Mouse (Mus musculus) gastrocnemius, postnatal 36 days (tissue): ENCODE measurements at regions not wholly inside any gene's neighbourhood (a gene's known extent, or its start where the extent isn't known, plus 50 kb on each side); places are given as distances from the start of the nearest gene placed in this dataset.

Source experiments
- DNase-seq, 2 experiments: peaks; one replicate each; pipeline ENCODE4 v3.0.0; 2022
- intact Hi-C: fragments of 180-260 bp; cut with DNase I; formaldehyde crosslinking; loops from one replicate; pipeline ENCODE4 v1.15.1; 2025

GRCm38 (mm10) chr11:24371963-24372362 is 294.1 kb downstream of the Bcl11a start:
- intact Hi-C loops: no loop called here
- DNase-seq: no peak

GRCm38 (mm10) chr11:24372616-24373015 is 294.8 kb downstream of the Bcl11a start:
- intact Hi-C loops: no loop called here
- DNase-seq: no peak

GRCm38 (mm10) chr11:24373301-24373700 is 295.4 kb downstream of the Bcl11a start:
- no peak for DNase-seq
- intact Hi-C loops: no loop called here

- no peak for DNase-seq
- intact Hi-C loops: no loop called here
Measured at GRCm38 (mm10) chr11:24377530-24377929, 299.7 kb downstream of the Bcl11a start.

- DNase-seq: no peak
- intact Hi-C loops: no loop called here
Measured at GRCm38 (mm10) chr11:24390578-24390977, 312.7 kb downstream of the Bcl11a start.

GRCm38 (mm10) chr11:24391385-24391784 is 313.5 kb downstream of the Bcl11a start:
- no peak for DNase-seq
- intact Hi-C loops: no loop called here

GRCm38 (mm10) chr11:24395478-24395877 is 317.6 kb downstream of the Bcl11a start:
- intact Hi-C loops: no loop called here
- DNase-seq: no peak

GRCm38 (mm10) chr11:24396911-24397310 is 319.1 kb downstream of the Bcl11a start:
- DNase-seq: no peak
- intact Hi-C loops: no loop called here

- no peak for DNase-seq
- intact Hi-C loops: no loop called here
Measured at GRCm38 (mm10) chr11:24397710-24398109, 319.9 kb downstream of the Bcl11a start.

GRCm38 (mm10) chr11:24401151-24401550 is 323.3 kb downstream of the Bcl11a start:
- intact Hi-C loops: no loop called here
- DNase-seq: no peak

- intact Hi-C loops: no loop called here
- DNase-seq: no peak
Measured at GRCm38 (mm10) chr11:24402127-24402526, 324.3 kb downstream of the Bcl11a start.

- DNase-seq: no peak
- intact Hi-C loops: loop anchor here (10.0 kb wide), 1 partner anchor 890 kb away; no protein-coding TSS in a partner anchor
Measured at GRCm38 (mm10) chr11:24414804-24415203, 336.9 kb downstream of the Bcl11a start.

GRCm38 (mm10) chr11:24422066-24422775 is 344.4 kb downstream of the Bcl11a start:
- intact Hi-C loops: no loop called here
- DNase-seq: no peak

- intact Hi-C loops: no loop called here
- no peak for DNase-seq
Measured at GRCm38 (mm10) chr11:24423278-24423677, 345.4 kb downstream of the Bcl11a start.

- DNase-seq: no peak
- intact Hi-C loops: no loop called here
Measured at GRCm38 (mm10) chr11:24426995-24427883, 349.4 kb downstream of the Bcl11a start.

GRCm38 (mm10) chr11:24448608-24449007 is 370.8 kb downstream of the Bcl11a start:
- DNase-seq: no peak
- intact Hi-C loops: no loop called here

GRCm38 (mm10) chr11:24452267-24452666 is 374.4 kb downstream of the Bcl11a start:
- DNase-seq: no peak
- intact Hi-C loops: no loop called here

- intact Hi-C loops: no loop called here
- DNase-seq: no peak
Measured at GRCm38 (mm10) chr11:24464642-24465041, 386.8 kb downstream of the Bcl11a start.

GRCm38 (mm10) chr11:24467458-24467857 is 389.6 kb downstream of the Bcl11a start:
- intact Hi-C loops: no loop called here
- no peak for DNase-seq

GRCm38 (mm10) chr11:24470469-24470868 is 392.6 kb downstream of the Bcl11a start:
- no peak for DNase-seq
- intact Hi-C loops: no loop called here

- intact Hi-C loops: no loop called here
- no peak for DNase-seq
Measured at GRCm38 (mm10) chr11:24472617-24473367, 394.9 kb downstream of the Bcl11a start.
